Mouse (Mus musculus): ENCODE results near the gene Capg. TPM values are rescaled to one million over a fixed set of nuclear protein-coding genes. Genes with fewer than 3 reads are reported as not detected.
A peak's percentile ranks its signal among the peaks of the same experiment; 100 is the strongest.

The Capg gene
- polyA plus RNA-seq, 1 experiment from 2014 or later, result 10.4 TPM

- H3K27me3 ChIP-seq (ENCODE audit: control insufficient read depth, insufficient read depth, low read length), result no peaks in the 10 kb centered on the region
- no peak overlapping the region for H3K4me3 ChIP-seq (ENCODE audit: low read depth, low read length)
- no peak overlapping the region for H3K9ac ChIP-seq (ENCODE audit: low read depth, low read length)
- H3K36me3 ChIP-seq (ENCODE audit: control insufficient read depth, insufficient read depth, low read length), result no peaks in the 10 kb centered on the region
- DNase-seq (ENCODE audit: low spot score) (no peak), ATAC-seq (ENCODE audit: low FRiP score) (no peak)
- no peak overlapping the region for H3K27ac ChIP-seq (ENCODE audit: low read depth, low read length)
- WGBS, result 77% methylated on average over 3 of the region's 3 CpGs
- no peaks in the 10 kb centered on the region for H3K9me3 ChIP-seq (ENCODE audit: control insufficient read depth, low read length)
- no peak overlapping the region for H3K4me2 ChIP-seq (replicated peaks; ENCODE audit: low read depth, low read length)
- H3K4me1 ChIP-seq (replicated peaks; ENCODE audit: control insufficient read depth, insufficient read depth, low read length), result no peaks in the 10 kb centered on the region
Observed at GRCm38 (mm10) chr6:72586701-72587100, 42.5 kb downstream of the Capg start.

DNA sequence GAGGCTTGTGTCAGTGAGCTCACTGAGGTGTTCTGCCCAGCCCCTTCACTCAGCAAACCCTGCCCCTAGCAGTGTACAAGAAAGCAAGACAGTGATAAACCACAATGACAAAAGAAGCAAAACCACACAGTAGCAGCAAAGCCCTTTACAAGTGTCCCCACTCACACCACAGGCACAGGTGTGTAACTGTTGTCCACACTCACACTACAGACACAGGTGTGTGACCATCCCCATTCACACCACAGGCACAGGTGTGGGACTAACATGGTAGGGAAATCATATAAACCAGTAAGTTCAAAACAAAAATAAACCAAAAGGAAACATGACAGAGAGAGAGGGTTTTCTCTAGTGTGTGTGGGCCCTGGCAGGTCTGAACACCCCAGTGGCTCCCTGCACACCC lies 44.1 kb downstream of the Capg start:
- Histone ChIP-seq H3K36me3 (ENCODE audit: control insufficient read depth, insufficient read depth, low read length) (no peaks in the 10 kb centered on the region), H3K27ac (ENCODE audit: low read depth, low read length) (no peak overlapping the region), H3K4me1 (replicated peaks; ENCODE audit: control insufficient read depth, insufficient read depth, low read length) (no peaks in the 10 kb centered on the region), H3K4me2 (replicated peaks; ENCODE audit: low read depth, low read length) (no peak overlapping the region), H3K4me3 (ENCODE audit: low read depth, low read length) (no peak overlapping the region), H3K9ac (ENCODE audit: low read depth, low read length) (no peak overlapping the region), H3K9me3 (ENCODE audit: control insufficient read depth, low read length) (no peaks in the 10 kb centered on the region), H3K27me3 (ENCODE audit: control insufficient read depth, insufficient read depth, low read length) (no peaks in the 10 kb centered on the region)
- DNase-seq (ENCODE audit: low spot score), result no peak
- no peak for ATAC-seq (ENCODE audit: low FRiP score)

DNA sequence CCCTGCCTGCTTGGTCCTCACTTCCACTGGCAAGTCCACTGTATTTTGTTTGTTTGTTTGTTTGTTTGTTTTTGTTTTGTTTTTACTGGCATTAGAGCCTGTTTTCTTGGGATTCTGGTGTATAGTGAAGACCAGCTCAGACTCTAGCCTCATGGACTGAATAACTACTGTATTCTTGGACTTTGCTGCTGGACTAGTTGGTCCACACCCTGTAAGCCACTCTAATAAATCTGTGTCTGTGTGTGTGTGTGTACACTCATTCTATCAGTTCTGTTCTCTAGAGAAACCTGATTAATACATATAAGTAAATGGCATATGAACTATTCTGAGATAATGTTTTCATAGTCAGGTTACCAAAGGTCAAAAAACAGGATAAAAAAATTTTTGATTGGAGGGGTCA lies 45.9 kb downstream of the Capg start:
- Histone ChIP-seq H3K27ac (ENCODE audit: low read depth, low read length) (no peak overlapping the region), H3K4me2 (replicated peaks; ENCODE audit: low read depth, low read length) (no peak overlapping the region), H3K36me3 (ENCODE audit: control insufficient read depth, insufficient read depth, low read length) (no peaks in the 10 kb centered on the region), H3K4me3 (ENCODE audit: low read depth, low read length) (no peak overlapping the region), H3K27me3 (ENCODE audit: control insufficient read depth, insufficient read depth, low read length) (no peaks in the 10 kb centered on the region), H3K9ac (ENCODE audit: low read depth, low read length) (no peak overlapping the region), H3K4me1 (replicated peaks; ENCODE audit: control insufficient read depth, insufficient read depth, low read length) (no peaks in the 10 kb centered on the region), H3K9me3 (ENCODE audit: control insufficient read depth, low read length) (no peaks in the 10 kb centered on the region)
- DNase-seq (ENCODE audit: low spot score) (no peak), ATAC-seq (ENCODE audit: low FRiP score) (no peak)

- no peak overlapping the region for H3K4me2 ChIP-seq (replicated peaks; ENCODE audit: low read depth, low read length)
- WGBS, result 84% methylated on average over 6 of the region's 6 CpGs
- no peaks in the 10 kb centered on the region for H3K36me3 ChIP-seq (ENCODE audit: control insufficient read depth, insufficient read depth, low read length)
- no peaks in the 10 kb centered on the region for H3K4me1 ChIP-seq (replicated peaks; ENCODE audit: control insufficient read depth, insufficient read depth, low read length)
- no peak overlapping the region for H3K9ac ChIP-seq (ENCODE audit: low read depth, low read length)
- ATAC-seq (ENCODE audit: low FRiP score), result no peak
- H3K9me3 ChIP-seq (ENCODE audit: control insufficient read depth, low read length), result no peaks in the 10 kb centered on the region
- no peaks in the 10 kb centered on the region for H3K27me3 ChIP-seq (ENCODE audit: control insufficient read depth, insufficient read depth, low read length)
- H3K27ac ChIP-seq (ENCODE audit: low read depth, low read length), result no peak overlapping the region
- DNase-seq (ENCODE audit: low spot score), result no peak
- H3K4me3 ChIP-seq (ENCODE audit: low read depth, low read length), result no peak overlapping the region
Observed at GRCm38 (mm10) chr6:72593011-72593803, 49.0 kb downstream of the Capg start.

GRCm38 (mm10) chr6:72593914-72594313 lies 49.7 kb downstream of the Capg start:
- no peak overlapping the region for H3K4me2 ChIP-seq (replicated peaks; ENCODE audit: low read depth, low read length)
- no peaks in the 10 kb centered on the region for H3K27me3 ChIP-seq (ENCODE audit: control insufficient read depth, insufficient read depth, low read length)
- 71% methylated on average over 5 of the region's 5 CpGs for WGBS
- H3K9me3 ChIP-seq (ENCODE audit: control insufficient read depth, low read length), result no peaks in the 10 kb centered on the region
- no peak overlapping the region for H3K9ac ChIP-seq (ENCODE audit: low read depth, low read length)
- H3K27ac ChIP-seq (ENCODE audit: low read depth, low read length), result no peak overlapping the region
- DNase-seq (ENCODE audit: low spot score), result no peak
- no peaks in the 10 kb centered on the region for H3K36me3 ChIP-seq (ENCODE audit: control insufficient read depth, insufficient read depth, low read length)
- H3K4me3 ChIP-seq (ENCODE audit: low read depth, low read length), result no peak overlapping the region
- no peak for ATAC-seq (ENCODE audit: low FRiP score)
- no peaks in the 10 kb centered on the region; the same call in 1 of the 2 replicates for H3K4me1 ChIP-seq (replicated peaks; ENCODE audit: control insufficient read depth, insufficient read depth, low read length)

DNA sequence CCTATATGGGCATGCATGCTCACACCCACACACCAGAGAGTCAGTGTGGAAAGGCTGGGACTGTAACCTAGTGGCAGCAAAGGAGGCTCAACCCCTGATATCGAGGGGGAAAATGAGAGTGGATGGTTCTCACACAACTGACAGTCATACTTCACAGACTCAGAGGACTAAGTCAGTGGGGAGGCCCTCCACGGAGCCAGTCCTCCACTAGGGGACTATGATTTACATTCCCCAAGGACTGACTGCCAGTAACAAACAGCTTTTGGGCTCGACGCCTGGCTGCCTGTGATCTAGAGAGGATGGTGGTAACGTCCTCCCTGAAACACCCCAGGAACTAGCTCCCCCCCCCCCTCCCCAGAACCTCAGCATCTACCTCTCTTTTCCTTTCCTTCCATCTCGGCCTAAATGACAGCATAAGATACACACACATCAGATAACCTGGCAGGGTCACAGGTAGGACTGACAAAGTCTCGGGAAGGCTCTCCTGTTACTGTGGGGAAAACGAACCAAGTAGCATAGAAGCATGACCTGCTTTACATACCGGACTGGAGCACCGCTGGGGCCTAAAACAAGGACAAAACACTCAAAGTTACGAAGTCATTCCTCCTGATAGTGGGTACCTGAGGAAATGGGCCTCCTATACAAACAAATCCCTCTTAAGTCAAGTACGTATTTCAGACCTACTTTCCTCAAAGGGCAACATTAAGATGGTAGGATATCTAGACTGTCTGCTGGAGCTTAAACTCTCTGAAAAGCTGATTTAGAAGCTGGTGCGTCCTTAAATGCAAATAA lies 53.1 kb downstream of the Capg start:
- H3K9me3 ChIP-seq (ENCODE audit: control insufficient read depth, low read length), result no peaks in the 10 kb centered on the region
- H3K36me3 ChIP-seq (ENCODE audit: control insufficient read depth, insufficient read depth, low read length), result no peaks in the 10 kb centered on the region
- H3K4me2 ChIP-seq (replicated peaks; ENCODE audit: low read depth, low read length), result peak overlapping the region; percentile 44
- H3K4me1 ChIP-seq (replicated peaks; ENCODE audit: control insufficient read depth, insufficient read depth, low read length), result no peaks in the 10 kb centered on the region; the same call in 1 of the 2 replicates
- no peaks in the 10 kb centered on the region for H3K27me3 ChIP-seq (ENCODE audit: control insufficient read depth, insufficient read depth, low read length)
- H3K4me3 ChIP-seq (ENCODE audit: low read depth, low read length), result peak overlapping the region; percentile 42
- peak overlapping the region; percentile 50; the same call in 1 of the 2 replicates for H3K9ac ChIP-seq (ENCODE audit: low read depth, low read length)
- WGBS, result 59% methylated on average over 13 of the region's 13 CpGs
- no peak overlapping the region for H3K27ac ChIP-seq (ENCODE audit: low read depth, low read length)
- ATAC-seq (ENCODE audit: low FRiP score) (no peak), DNase-seq (ENCODE audit: low spot score) (no peak)

GRCm38 (mm10) chr6:72597956-72598753 lies 54.0 kb downstream of the Capg start, which contains the start of the genes Elmod3 and Retsat:
TSS of gene Elmod3 (minus strand) at chr6:72598413.
TSS of gene Retsat (plus strand) at chr6:72598475.
- H3K27ac ChIP-seq (ENCODE audit: low read depth, low read length), result no peak within 1 kb of the TSS
- no peaks in the 10 kb centered on the region for H3K9me3 ChIP-seq (ENCODE audit: control insufficient read depth, low read length)
- no peaks in the 10 kb centered on the region for H3K27me3 ChIP-seq (ENCODE audit: control insufficient read depth, insufficient read depth, low read length)
- no peaks in the 10 kb centered on the region; the same call in 1 of the 2 replicates for H3K4me1 ChIP-seq (replicated peaks; ENCODE audit: control insufficient read depth, insufficient read depth, low read length)
- peak within 1 kb of the TSS; percentile 52 for H3K9ac ChIP-seq (ENCODE audit: low read depth, low read length)
- DNase-seq (ENCODE audit: low spot score) (peak; percentile 90), ATAC-seq (ENCODE audit: low FRiP score) (peak; percentile 92)
- no peaks in the 10 kb centered on the region for H3K36me3 ChIP-seq (ENCODE audit: control insufficient read depth, insufficient read depth, low read length)
- 2% methylated on average over 38 of the region's 38 CpGs for WGBS
- H3K4me3 ChIP-seq (ENCODE audit: low read depth, low read length), result peak within 1 kb of the TSS; percentile 42
- peak within 1 kb of the TSS; percentile 58 for H3K4me2 ChIP-seq (replicated peaks; ENCODE audit: low read depth, low read length)

DNA sequence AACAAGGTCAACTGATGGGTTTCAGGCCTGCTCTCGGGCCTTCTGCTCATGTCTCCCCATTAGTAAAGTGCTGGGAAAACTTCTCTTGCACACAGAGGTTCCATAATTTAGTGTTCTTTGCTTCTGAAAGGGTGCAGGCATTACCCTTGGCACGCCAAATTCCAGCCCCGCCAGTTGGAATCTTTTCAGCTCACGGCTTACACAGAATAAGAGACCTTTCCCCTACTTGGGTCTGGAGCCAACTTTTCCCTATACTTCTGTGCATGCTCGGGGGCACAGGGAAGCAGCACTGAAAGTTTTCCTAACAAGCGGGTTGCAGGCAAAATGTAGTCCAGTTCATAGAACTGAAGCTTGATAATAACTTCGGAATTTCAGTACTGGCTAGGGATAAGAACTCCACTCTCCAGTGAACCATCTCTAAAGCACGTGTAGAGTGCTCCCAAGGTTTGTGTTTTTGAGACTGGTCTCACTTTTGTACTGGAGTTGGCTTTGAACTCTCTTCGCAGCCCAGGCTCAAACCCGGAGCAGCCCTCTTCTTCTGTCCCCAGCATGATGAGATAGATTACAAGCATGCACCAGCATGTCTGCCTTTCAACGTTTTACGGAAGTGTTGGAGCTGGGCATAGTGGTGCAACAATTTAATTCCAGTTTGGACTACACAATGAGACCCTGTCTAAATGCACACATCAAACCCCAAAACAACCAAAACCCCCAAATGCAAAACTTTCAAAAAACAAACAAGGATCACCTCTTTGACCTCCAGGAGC lies 54.8 kb downstream of the Capg start:
- no peaks in the 10 kb centered on the region for H3K36me3 ChIP-seq (ENCODE audit: control insufficient read depth, insufficient read depth, low read length)
- peak overlapping the region; percentile 58 for H3K4me2 ChIP-seq (replicated peaks; ENCODE audit: low read depth, low read length)
- H3K4me1 ChIP-seq (replicated peaks; ENCODE audit: control insufficient read depth, insufficient read depth, low read length), result no peaks in the 10 kb centered on the region; the same call in 1 of the 2 replicates
- H3K9me3 ChIP-seq (ENCODE audit: control insufficient read depth, low read length), result no peaks in the 10 kb centered on the region
- ATAC-seq (ENCODE audit: low FRiP score) (no peak; the same call in 1 of the 2 replicates), DNase-seq (ENCODE audit: low spot score) (no peak)
- WGBS, result 57% methylated on average over 12 of the region's 12 CpGs
- H3K27me3 ChIP-seq (ENCODE audit: control insufficient read depth, insufficient read depth, low read length), result no peaks in the 10 kb centered on the region
- H3K4me3 ChIP-seq (ENCODE audit: low read depth, low read length), result peak overlapping the region; percentile 42
- no peak overlapping the region for H3K27ac ChIP-seq (ENCODE audit: low read depth, low read length)
- H3K9ac ChIP-seq (ENCODE audit: low read depth, low read length), result peak overlapping the region; percentile 52
